Mouse (Mus musculus) common myeloid progenitor, adult 5-6 weeks (primary cell): ENCODE results near the gene Tcf15. TPM values are rescaled to one million over a fixed set of nuclear protein-coding genes. Genes with fewer than 3 reads are reported as not detected.
A peak's percentile ranks its signal among the peaks of the same experiment; 100 is the strongest.

Experiments used
- ATAC-seq: replicated peaks from 2 replicates; pipeline ENCODE4 v1.8.0; 2016; ENCODE audit warnings: low read depth, mild to moderate bottlenecking, moderate TSS enrichment, inconsistent platforms; ENCODE audit not compliant: poor library complexity, severe bottlenecking
- total RNA-seq: library from RNA; stranded (forward); fragments of 200-1000, 187-1606 nt; gene quantifications from 2 replicates; pipeline ENCODE4 v1.2.3, GENCODE M21; 2017

The Tcf15 gene
- total RNA-seq, 1 experiment from 2014 or later, result 1.2 TPM

DNA sequence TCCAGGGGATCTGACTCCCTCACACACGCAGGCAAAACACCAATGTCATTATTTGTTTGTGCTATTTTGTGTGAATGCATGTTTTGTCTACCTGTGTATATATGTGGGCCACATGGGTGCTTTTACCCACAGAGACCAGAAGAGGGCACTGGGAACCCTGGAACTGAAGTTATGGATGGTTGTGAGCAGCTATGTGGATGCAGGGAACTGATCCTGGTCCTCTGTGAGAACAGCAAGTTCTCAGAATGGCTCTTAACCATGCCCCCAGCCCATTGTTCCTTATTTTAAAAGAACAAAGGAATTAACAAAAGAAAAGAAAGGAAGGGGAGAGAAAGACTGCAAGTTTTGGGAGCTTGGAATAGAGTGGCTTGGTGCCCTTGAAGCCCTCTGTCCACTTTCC, 16.1 kb downstream of the Tcf15 start:
- ATAC-seq, result no peak

GRCm38 (mm10) chr2:152166257-152166656, 22.9 kb downstream of the Tcf15 start:
- no peak for ATAC-seq

DNA sequence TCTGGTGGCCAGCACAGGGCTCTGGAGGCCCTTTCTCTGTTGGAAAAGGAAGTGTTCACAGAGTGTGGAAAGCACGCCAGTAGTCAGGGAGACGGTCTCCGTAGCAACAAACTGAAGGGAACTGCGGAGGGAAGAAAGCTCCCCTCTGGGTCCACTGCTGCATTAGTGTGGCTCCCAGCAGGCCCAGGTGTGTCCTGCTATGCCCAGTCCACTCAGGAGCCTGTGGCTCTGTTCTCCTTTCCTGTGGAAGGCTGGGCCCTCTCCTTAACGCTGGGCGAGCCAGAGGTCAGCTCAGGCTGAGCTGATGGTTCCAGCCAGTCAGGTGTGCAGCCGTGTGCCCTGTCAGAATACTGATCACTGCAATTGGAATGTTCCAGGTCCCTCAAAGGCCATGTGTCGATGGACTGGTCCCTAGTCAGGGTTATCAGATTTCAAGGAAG, 24.5 kb downstream of the Tcf15 start:
- ATAC-seq, result peak; percentile 60; the same call in 1 of the 2 replicates

DNA sequence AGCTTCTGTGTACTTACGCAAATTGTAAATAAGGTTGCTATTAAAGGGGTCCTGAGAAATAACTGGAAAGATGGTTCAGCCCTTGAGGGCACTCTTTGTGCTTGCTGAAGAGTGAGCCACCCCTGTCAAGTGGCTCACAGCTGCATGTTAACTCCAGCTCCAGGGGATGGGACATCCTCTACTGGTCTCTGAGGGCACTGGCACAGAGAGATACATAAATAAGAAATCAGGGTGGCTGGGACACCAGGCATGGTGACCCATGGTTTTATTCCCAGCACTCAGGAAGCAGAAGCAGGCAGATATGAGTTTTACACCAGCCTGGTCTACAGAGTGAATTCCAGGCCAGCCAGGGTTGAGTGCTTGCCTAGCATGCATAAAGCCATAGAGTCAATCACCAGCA, 26.0 kb downstream of the Tcf15 start:
- no peak for ATAC-seq

DNA sequence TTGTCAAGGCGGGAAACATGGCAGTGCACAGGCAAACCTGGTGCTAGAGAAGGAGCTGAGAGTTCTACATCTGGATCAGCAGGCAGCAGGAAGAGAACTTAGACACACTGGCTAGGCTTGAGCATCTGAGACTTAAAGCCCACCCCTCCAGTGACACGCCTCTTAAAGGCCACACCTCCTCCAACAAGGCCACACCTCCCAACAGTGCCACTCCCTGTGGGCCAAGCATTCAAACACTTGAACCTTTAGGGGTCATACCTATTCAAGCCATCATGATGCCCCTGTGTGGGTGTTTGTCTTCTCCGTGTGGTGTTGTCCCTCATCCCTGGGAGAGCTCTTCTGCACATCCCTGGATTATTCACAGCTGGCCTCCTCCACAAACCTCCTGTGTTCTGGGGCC, 31.5 kb downstream of the Tcf15 start:
- ATAC-seq, result no peak

- ATAC-seq, result no peak
These were observed 33.3 kb downstream of the Tcf15 start for GRCm38 (mm10) chr2:152176659-152177058.

DNA sequence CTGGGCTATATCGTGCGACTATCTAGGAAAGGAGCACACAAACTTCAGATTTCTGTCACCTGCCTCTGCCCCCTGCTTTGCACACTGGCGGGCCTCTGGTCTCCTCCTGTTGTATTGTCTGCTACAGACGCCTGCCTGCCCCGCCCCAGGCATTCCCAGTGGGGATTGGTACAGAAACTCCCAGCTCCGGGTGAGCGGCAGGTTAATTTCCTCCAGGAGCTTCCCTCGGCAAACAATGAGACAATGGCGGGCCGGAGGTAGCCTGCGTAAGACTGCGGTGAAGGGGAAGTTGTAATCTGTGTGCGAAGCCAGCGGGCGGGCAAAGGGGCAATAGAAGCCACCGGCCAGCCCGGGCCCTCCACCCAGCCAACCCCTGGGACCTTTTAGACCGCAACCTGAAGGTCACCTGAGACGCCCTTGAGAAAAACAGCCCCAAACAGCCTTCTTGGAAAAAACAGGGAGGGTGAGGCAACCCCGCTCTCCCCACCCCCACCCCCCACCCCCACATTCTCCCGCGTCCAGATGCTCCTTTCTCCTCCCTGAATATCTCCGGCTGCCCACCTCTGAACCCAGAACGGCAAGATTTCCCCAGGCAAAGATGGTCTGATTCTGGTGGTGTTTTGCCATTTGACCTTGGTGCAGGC, 33.9 kb downstream of the Tcf15 start:
- ATAC-seq, result 0 out of 2 replicates have a peak, but pooled peaks have one; percentile 29

GRCm38 (mm10) chr2:152177806-152178170, 34.4 kb downstream of the Tcf15 start:
- ATAC-seq, result no peak

- ATAC-seq, result no peak
These were observed 35.0 kb downstream of the Tcf15 start for GRCm38 (mm10) chr2:152178345-152178744.

GRCm38 (mm10) chr2:152179301-152179700, 35.9 kb downstream of the Tcf15 start:
- ATAC-seq, result no peak

GRCm38 (mm10) chr2:152180323-152180722, 37.0 kb downstream of the Tcf15 start:
- no peak for ATAC-seq

DNA sequence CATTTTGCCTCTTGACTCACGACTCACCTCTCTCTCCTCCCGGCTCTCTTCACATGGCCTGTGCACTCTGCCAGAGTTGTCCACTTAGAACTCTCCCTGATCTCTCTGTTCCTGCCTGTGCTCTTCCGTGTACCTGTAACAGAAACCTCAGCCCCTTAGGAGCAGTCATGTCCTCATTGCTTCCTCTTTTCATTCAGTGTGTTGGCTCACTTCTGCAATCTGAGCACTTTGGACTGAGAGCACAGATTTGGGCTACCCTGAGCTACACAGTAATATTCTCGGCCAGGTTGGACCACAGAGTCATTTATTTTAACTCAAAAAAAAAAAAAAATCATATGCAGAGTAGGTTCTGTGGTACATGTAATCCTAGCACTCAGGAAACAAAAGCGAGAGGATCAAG, 43.8 kb downstream of the Tcf15 start:
- peak; percentile 72 for ATAC-seq

GRCm38 (mm10) chr2:152189213-152189612, 45.9 kb downstream of the Tcf15 start:
- no peak for ATAC-seq

DNA sequence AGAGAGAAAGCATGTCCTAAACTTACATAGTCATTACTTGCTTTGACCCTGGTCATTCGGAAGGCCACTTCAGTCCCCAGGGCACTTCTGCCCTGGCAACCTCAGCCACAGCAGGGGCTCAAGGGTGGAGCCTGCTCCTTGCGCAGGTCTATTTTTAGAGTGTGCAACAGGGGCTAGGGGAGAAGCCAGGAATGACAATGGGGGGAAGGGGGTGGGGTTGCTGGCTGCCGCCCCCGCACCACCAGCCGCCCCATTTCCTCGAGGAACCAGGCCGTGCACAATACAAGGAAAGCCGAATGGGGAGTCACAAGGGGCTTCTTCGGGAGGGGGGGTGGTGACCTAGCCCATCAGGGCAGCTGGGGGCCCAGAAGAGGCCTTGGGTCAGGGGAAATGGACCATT, 46.3 kb downstream of the Tcf15 start:
- ATAC-seq, result no peak

- no peak for ATAC-seq
These were observed 46.8 kb downstream of the Tcf15 start for GRCm38 (mm10) chr2:152190161-152190560.

DNA sequence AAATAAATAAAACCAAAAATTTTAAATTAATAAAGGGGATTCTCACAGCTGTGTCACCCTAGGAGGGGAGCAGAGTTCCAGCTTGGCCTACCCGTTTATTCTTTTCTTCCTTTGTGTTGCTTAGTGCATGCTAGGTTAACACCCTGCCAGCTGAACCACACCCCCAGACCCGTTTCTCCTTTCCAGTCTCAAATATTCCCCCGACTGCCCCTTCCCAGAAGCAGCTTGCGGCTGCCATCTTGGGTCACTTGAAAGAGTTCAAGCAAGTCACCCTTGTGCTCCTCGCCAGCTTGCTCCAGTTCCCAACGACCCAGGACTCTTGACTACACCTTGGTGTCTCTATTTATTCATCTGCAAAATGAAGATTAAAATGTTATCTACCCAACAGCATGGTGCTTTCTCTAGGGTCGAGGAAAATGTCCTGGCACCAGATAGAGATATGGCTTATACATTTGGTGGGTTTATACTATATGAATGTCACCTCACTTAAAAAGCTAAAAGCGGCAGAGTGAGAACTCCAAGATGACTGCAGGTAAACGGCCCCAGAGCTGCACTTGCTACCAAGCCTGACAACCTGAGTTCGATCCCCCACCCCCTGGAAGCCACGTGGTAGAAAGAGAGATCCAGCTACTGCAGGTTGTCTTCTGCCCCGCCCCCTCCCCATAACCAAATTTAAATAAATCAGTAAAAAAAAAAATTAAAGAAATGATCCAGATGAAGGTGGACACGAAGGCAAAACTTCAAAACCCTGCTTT, 49.4 kb downstream of the Tcf15 start:
- ATAC-seq, result no peak

- no peak for ATAC-seq
These were observed 50.0 kb downstream of the Tcf15 start for GRCm38 (mm10) chr2:152193346-152193710.

DNA sequence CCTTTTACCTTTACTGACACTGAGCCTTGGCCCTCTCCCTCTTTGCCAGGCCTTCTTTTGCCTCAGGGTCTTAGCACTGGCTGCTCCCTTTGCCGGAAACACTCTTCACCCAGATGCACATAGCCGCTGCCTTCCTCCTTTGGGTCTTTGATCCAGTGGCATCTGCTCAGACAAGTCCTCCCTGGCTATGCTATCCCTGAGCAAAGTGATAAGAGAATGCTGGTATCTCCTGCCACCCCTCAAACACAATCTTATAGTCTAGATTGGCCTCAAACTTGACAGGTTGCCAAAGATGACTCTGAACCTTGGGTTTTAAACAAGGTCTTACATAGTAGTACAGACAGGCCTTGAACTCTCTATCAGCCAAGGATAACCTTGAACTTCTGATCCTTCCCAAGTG, 51.2 kb downstream of the Tcf15 start:
- no peak; the same call in 1 of the 2 replicates for ATAC-seq

GRCm38 (mm10) chr2:152196896-152197295, 53.5 kb downstream of the Tcf15 start:
- peak; percentile 23 for ATAC-seq

DNA sequence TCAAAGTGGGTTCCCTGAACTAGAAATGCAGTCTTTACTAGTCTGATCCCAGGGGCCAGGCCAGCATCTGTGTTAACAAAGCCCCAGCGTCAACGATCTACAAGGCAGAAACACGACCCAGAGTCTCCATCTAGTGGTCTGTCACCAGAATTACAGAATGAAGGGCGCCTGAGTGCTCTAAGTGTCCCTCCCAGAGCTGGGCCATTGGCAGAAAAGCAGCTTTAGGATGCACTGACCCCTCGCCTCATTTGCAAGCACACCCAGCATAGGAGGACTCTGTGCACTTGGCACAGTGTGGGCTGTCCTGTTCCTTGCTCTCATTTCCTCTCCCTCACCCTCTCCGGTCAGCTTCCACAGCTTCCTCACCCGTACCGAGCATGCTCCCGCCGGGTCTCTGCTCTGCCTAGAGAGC, 53.9 kb downstream of the Tcf15 start:
- peak; percentile 98 for ATAC-seq
